8 mouse cellular contexts compared by ENCODE assay signal in genomic region chr15:102278726-102279091, GRCm38 (mm10). TPM values are rescaled to one million over a fixed set of nuclear protein-coding genes. Genes with fewer than 3 reads are reported as not detected.
DNase-seq lines count a peak whose midpoint lies in the region; ATAC-seq and TF ChIP-seq lines count a peak whose summit lies in the region.

No protein-coding gene starts in this region.

- 35% methylated on average over 7 of the region's 7 CpGs for WGBS in embryonic facial prominence, embryonic 10.5 days
- 34% methylated on average over 7 of the region's 7 CpGs for WGBS in hindbrain, embryonic 16.5 days
- WGBS in midbrain, postnatal 0 days: 35% methylated on average over 7 of the region's 7 CpGs

- peak overlapping the region; percentile 80 for H3K4me3 ChIP-seq in left cerebral cortex, adult 2 months
- peak overlapping the region; percentile 95 for H3K4me3 ChIP-seq in embryonic facial prominence, embryonic 10.5 days
- H3K4me3 ChIP-seq in hindbrain, embryonic 16.5 days (ENCODE audit: low read length): peak overlapping the region; percentile 96
- H3K4me3 ChIP-seq in midbrain, postnatal 0 days (ENCODE audit: low read depth, low read length): peak overlapping the region; percentile 80

- no peak for TF ChIP-seq CTCF in left cerebral cortex, adult 2 months (IDR thresholded peaks at IDR 0.05)
- TF ChIP-seq CTCF in midbrain, postnatal 0 days (IDR thresholded peaks at IDR 0.05): no peak

- peak overlapping the region; percentile 98 for H3K27ac ChIP-seq in left cerebral cortex, adult 2 months
- peak overlapping the region; percentile 93 for H3K27ac ChIP-seq in embryonic facial prominence, embryonic 10.5 days (replicated peaks)
- peak overlapping the region; percentile 92 for H3K27ac ChIP-seq in hindbrain, embryonic 16.5 days (ENCODE audit: low read depth, low read length)
- H3K27ac ChIP-seq in midbrain, postnatal 0 days (ENCODE audit: low read depth, low read length): peak overlapping the region; percentile 76; the same call in 1 of the 2 replicates

- intact Hi-C loops in left cerebral cortex, adult 2 months (cut with DNase I): loop anchor here (1.0 to 2.0 kb wide), 3 partner anchors 21 to 48 kb away; partner anchors contain the start of genes Pfdn5 and Rarg

- ATAC-seq in hindbrain, embryonic 16.5 days: no peak
- ATAC-seq in midbrain, postnatal 0 days (ENCODE audit: low FRiP score): no peak

- peak overlapping the region; percentile 85 for H3K9ac ChIP-seq in hindbrain, embryonic 16.5 days (ENCODE audit: low read depth, low read length)
- H3K9ac ChIP-seq in midbrain, postnatal 0 days (replicated peaks; ENCODE audit: low read length, poor library complexity, severe bottlenecking): peak overlapping the region; percentile 78; the same call in 1 of the 2 replicates

- H3K36me3 ChIP-seq in embryonic facial prominence, embryonic 10.5 days (replicated peaks): peaks cover 31% of the 10 kb centered on the region
- H3K36me3 ChIP-seq in hindbrain, embryonic 16.5 days (ENCODE audit: control insufficient read depth, insufficient read depth, low read length): peaks cover 13% of the 10 kb centered on the region
- H3K36me3 ChIP-seq in midbrain, postnatal 0 days (ENCODE audit: insufficient read depth, low read length): peaks cover 20% of the 10 kb centered on the region

- no peaks in the 10 kb centered on the region for H3K9me3 ChIP-seq in embryonic facial prominence, embryonic 10.5 days
- no peaks in the 10 kb centered on the region for H3K9me3 ChIP-seq in hindbrain, embryonic 16.5 days (ENCODE audit: control insufficient read depth, low read length)
- no peaks in the 10 kb centered on the region for H3K9me3 ChIP-seq in midbrain, postnatal 0 days (ENCODE audit: low read length)

- H3K4me1 ChIP-seq in embryonic facial prominence, embryonic 10.5 days: peaks cover 21% of the 10 kb centered on the region
- peaks cover 14% of the 10 kb centered on the region for H3K4me1 ChIP-seq in hindbrain, embryonic 16.5 days (ENCODE audit: control insufficient read depth, insufficient read depth, low read depth, low read length)
- peaks cover 6% of the 10 kb centered on the region; the same call in 1 of the 2 replicates for H3K4me1 ChIP-seq in midbrain, postnatal 0 days (ENCODE audit: insufficient read depth, low read length)

- no peaks in the 10 kb centered on the region for H3K27me3 ChIP-seq in embryonic facial prominence, embryonic 10.5 days (replicated peaks; ENCODE audit: low read depth, poor library complexity, severe bottlenecking)
- no peaks in the 10 kb centered on the region for H3K27me3 ChIP-seq in hindbrain, embryonic 16.5 days (replicated peaks; ENCODE audit: control insufficient read depth, insufficient read depth, low read length)
- H3K27me3 ChIP-seq in midbrain, postnatal 0 days (ENCODE audit: insufficient read depth, low read length): no peaks in the 10 kb centered on the region

- peak overlapping the region; percentile 97 for H3K4me2 ChIP-seq in hindbrain, embryonic 16.5 days (ENCODE audit: low read length)
- H3K4me2 ChIP-seq in midbrain, postnatal 0 days (ENCODE audit: low read depth, low read length, poor library complexity, severe bottlenecking): peak overlapping the region; percentile 88

- no peak for DNase-seq in left cerebral cortex, adult 2 months (ENCODE audit: extremely low spot score in 1 of 2, low spot score in 2 of 2)
- no peak for DNase-seq in left cerebral cortex, adult 8-10 months (ENCODE audit: low spot score in 2 of 2)
- DNase-seq in embryonic facial prominence, embryonic 10.5 days (ENCODE audit: low spot score): no peak
- DNase-seq in midbrain, postnatal 0 days (ENCODE audit: low spot score): no peak
- no peak for DNase-seq in adrenal gland, adult 8-10 months
- DNase-seq in right cerebral cortex, postnatal 36 days (ENCODE audit: low spot score in 2 of 2): no peak
- DNase-seq in gastrocnemius, postnatal 10 days: no peak

RNA-seq across cellular contexts. Expression of gene Mfsd5, which starts 0.5 kb away (rescaled TPM):
- 10 to 100 TPM; 40.6 to 42.8 TPM for total RNA-seq in left cerebral cortex, adult 2 months (2021)
- 10 to 100 TPM; 38.3 to 48.5 (median 42.1) TPM for total RNA-seq in left cerebral cortex, adult 8-10 months (2022)
- 63.2 and 66.4 TPM in 2 replicates for polyA plus RNA-seq in embryonic facial prominence, embryonic 10.5 days (2016; fragmentation: Nextera tagmentation; extraction: Ambion mirVana)
- polyA plus RNA-seq in hindbrain, embryonic 16.5 days (2015; fragmentation: Nextera tagmentation; extraction: Ambion mirVana): 65.9 and 67.6 TPM in 2 replicates
- 43.3 and 59.3 TPM in 2 replicates for total RNA-seq in midbrain, postnatal 0 days (2014; rRNA removed)
- 63.5 and 67.3 TPM in 2 replicates for polyA plus RNA-seq in midbrain, postnatal 0 days (2015; fragmentation: Nextera tagmentation; extraction: Ambion mirVana)
- total RNA-seq in adrenal gland, adult 8-10 months (2022): 10 to 100 TPM; 37.1 to 45.4 (median 39.5) TPM
- 10 to 100 TPM; 16.1 to 17.6 TPM for total RNA-seq in gastrocnemius, postnatal 10 days (2021)

RNA-seq across cellular contexts. Expression of gene Gm9918, which starts 8.3 kb away (rescaled TPM):
- not detected for total RNA-seq in left cerebral cortex, adult 2 months (2021)
- total RNA-seq in left cerebral cortex, adult 8-10 months (2022): not detected
- 0.75 and 1.3 TPM in 2 replicates for polyA plus RNA-seq in embryonic facial prominence, embryonic 10.5 days (2016; fragmentation: Nextera tagmentation; extraction: Ambion mirVana)
- 0.06 and 0.14 TPM in 2 replicates for polyA plus RNA-seq in hindbrain, embryonic 16.5 days (2015; fragmentation: Nextera tagmentation; extraction: Ambion mirVana)
- not detected in 2 replicates for total RNA-seq in midbrain, postnatal 0 days (2014; rRNA removed)
- polyA plus RNA-seq in midbrain, postnatal 0 days (2015; fragmentation: Nextera tagmentation; extraction: Ambion mirVana): not detected in 2 replicates
- under 1 TPM in 2 of 4 experiments, not detected in 2; 0.24 to 0.31 TPM for total RNA-seq in adrenal gland, adult 8-10 months (2022)
- total RNA-seq in gastrocnemius, postnatal 10 days (2021): not detected

RNA-seq across cellular contexts. Expression of gene Espl1, which starts 17.4 kb away (rescaled TPM):
- 1 to 10 TPM; 1.1 to 1.5 TPM for total RNA-seq in left cerebral cortex, adult 2 months (2021)
- total RNA-seq in left cerebral cortex, adult 8-10 months (2022): 1 to 10 TPM in 3 of 4 experiments, under 1 TPM in 1; 0.91 to 1.5 (median 1.2) TPM
- polyA plus RNA-seq in embryonic facial prominence, embryonic 10.5 days (2016; fragmentation: Nextera tagmentation; extraction: Ambion mirVana): 55.4 and 57.6 TPM in 2 replicates
- 4.1 and 6.4 TPM in 2 replicates for polyA plus RNA-seq in hindbrain, embryonic 16.5 days (2015; fragmentation: Nextera tagmentation; extraction: Ambion mirVana)
- 2.7 and 4.5 TPM in 2 replicates for total RNA-seq in midbrain, postnatal 0 days (2014; rRNA removed)
- 1.7 and 2.7 TPM in 2 replicates for polyA plus RNA-seq in midbrain, postnatal 0 days (2015; fragmentation: Nextera tagmentation; extraction: Ambion mirVana)
- 1 to 10 TPM; 1.4 to 5.3 (median 2.3) TPM for total RNA-seq in adrenal gland, adult 8-10 months (2022)
- 1 to 10 TPM; 5.3 to 7.8 TPM for total RNA-seq in gastrocnemius, postnatal 10 days (2021)

RNA-seq across cellular contexts. Expression of gene Rarg, which starts 21.4 kb away (rescaled TPM):
- 10 to 100 TPM; 13.8 to 17.1 TPM for total RNA-seq in left cerebral cortex, adult 2 months (2021)
- total RNA-seq in left cerebral cortex, adult 8-10 months (2022): 10 to 100 TPM; 13.5 to 16.8 (median 16.3) TPM
- 77.8 and 90.2 TPM in 2 replicates for polyA plus RNA-seq in embryonic facial prominence, embryonic 10.5 days (2016; fragmentation: Nextera tagmentation; extraction: Ambion mirVana)
- polyA plus RNA-seq in hindbrain, embryonic 16.5 days (2015; fragmentation: Nextera tagmentation; extraction: Ambion mirVana): 5.6 and 7.6 TPM in 2 replicates
- total RNA-seq in midbrain, postnatal 0 days (2014; rRNA removed): 4.4 and 12.6 TPM in 2 replicates
- polyA plus RNA-seq in midbrain, postnatal 0 days (2015; fragmentation: Nextera tagmentation; extraction: Ambion mirVana): 3.9 and 4.2 TPM in 2 replicates
- 10 to 100 TPM; 19.9 to 43.0 (median 34.4) TPM for total RNA-seq in adrenal gland, adult 8-10 months (2022)
- total RNA-seq in gastrocnemius, postnatal 10 days (2021): 10 to 100 TPM; 12.4 to 22.2 TPM

RNA-seq across cellular contexts. Expression of gene Itgb7, which starts 47.0 kb away (rescaled TPM):
- 1 to 10 TPM in 1 of 2 experiments, under 1 TPM in 1; 0.86 to 1.3 TPM for total RNA-seq in left cerebral cortex, adult 2 months (2021)
- 1 to 10 TPM in 2 of 4 experiments, under 1 TPM in 2; 0.23 to 2.9 (median 1.7) TPM for total RNA-seq in left cerebral cortex, adult 8-10 months (2022)
- polyA plus RNA-seq in embryonic facial prominence, embryonic 10.5 days (2016; fragmentation: Nextera tagmentation; extraction: Ambion mirVana): 1.1 and 1.6 TPM in 2 replicates
- 1.1 and 2.0 TPM in 2 replicates for polyA plus RNA-seq in hindbrain, embryonic 16.5 days (2015; fragmentation: Nextera tagmentation; extraction: Ambion mirVana)
- total RNA-seq in midbrain, postnatal 0 days (2014; rRNA removed): 0.88 and 1.5 TPM in 2 replicates
- polyA plus RNA-seq in midbrain, postnatal 0 days (2015; fragmentation: Nextera tagmentation; extraction: Ambion mirVana): 1.1 and 1.2 TPM in 2 replicates
- total RNA-seq in adrenal gland, adult 8-10 months (2022): 1 to 10 TPM; 2.7 to 7.9 (median 5.4) TPM
- total RNA-seq in gastrocnemius, postnatal 10 days (2021): 1 to 10 TPM in 1 of 2 experiments, under 1 TPM in 1; 0.59 to 1.3 TPM
